Mouse (Mus musculus) lung, adult 2 months (tissue): Measurements from ENCODE around the gene Stim2. TPM values are rescaled to one million over a fixed set of nuclear protein-coding genes. Genes with fewer than 3 reads are reported as not detected.

Experiments used
- DNase-seq: peaks from one replicate; pipeline ENCODE4 v3.0.0; 2022
- H3K4me1 ChIP-seq: fragments of 200-500 bp; 2 replicates; pipeline ENCODE4 v1.6.1; 2011; ENCODE audit warnings: low read length; ENCODE audit not compliant: control insufficient read depth, insufficient read depth
- H3K4me3 ChIP-seq: fragments of 200-500 bp; replicated peaks from 2 replicates; pipeline ENCODE3; 2011; ENCODE audit warnings: low read depth, mild to moderate bottlenecking, control low read depth, low read length; ENCODE audit errors: extremely low read depth
- CTCF ChIP-seq: fragments of 200-500 bp; IDR thresholded peaks from 2 replicates; pipeline ENCODE4 v1.5.1; 2011; ENCODE audit warnings: mild to moderate bottlenecking, low read length, control low read depth; ENCODE audit not compliant: insufficient read depth
- POLR2A ChIP-seq: fragments of 200-500 bp; IDR thresholded peaks from 2 replicates; pipeline ENCODE4 v1.6.1; 2011; ENCODE audit warnings: low read depth, mild to moderate bottlenecking, control low read depth, low read length, borderline replicate concordance; ENCODE audit errors: extremely low read depth
- WGBS: fragments of 180-500 bp; shearing (Covaris S2); methylation state at CpG from one replicate; pipeline ENCODE4 v1.1.7; 2018; 5-methylcytosine and 5-hydroxymethylcytosine counted together
- polyA plus RNA-seq: library from polyadenylated mRNA; depleted of rRNA; stranded (reverse); fragments of >200 nt; gene quantifications from 2 replicates; pipeline ENCODE4 v1.2.3, GENCODE M21; 2012

The Stim2 gene
- polyA plus RNA-seq, 1 experiment, result 34.2 TPM

GRCm38 (mm10) chr5:54007617-54008016 is 9.3 kb downstream of the Stim2 start:
- WGBS, result 40% methylated on average over 6 of the region's 6 CpGs
- no peak for DNase-seq
- Histone ChIP-seq H3K4me3 (no peak overlapping the region), H3K4me1 (peaks cover 13% of the 10 kb centered on the region)
- no peak for TF ChIP-seq CTCF
- no peak for TF ChIP-seq POLR2A

- H3K4me1 ChIP-seq, result peaks cover 7% of the 10 kb centered on the region
- DNase-seq, result no peak
- TF ChIP-seq POLR2A (no peak), CTCF (no peak)
- WGBS, result 6% methylated on average over 1 of the region's 1 CpGs
- no peak overlapping the region for H3K4me3 ChIP-seq
Observed at GRCm38 (mm10) chr5:54013271-54013670, 15.0 kb downstream of the Stim2 start.

- no peak for TF ChIP-seq CTCF
- TF ChIP-seq POLR2A, result no peak
- DNase-seq, result no peak
- Histone ChIP-seq H3K4me1 (peaks cover 15% of the 10 kb centered on the region), H3K4me3 (no peak overlapping the region)
- WGBS, result 68% methylated on average over 7 of the region's 7 CpGs
Observed at GRCm38 (mm10) chr5:54017143-54017542, 18.8 kb downstream of the Stim2 start.

GRCm38 (mm10) chr5:54018856-54019255 is 20.6 kb downstream of the Stim2 start:
- no peak for DNase-seq
- TF ChIP-seq CTCF (no peak), POLR2A (no peak)
- H3K4me3 ChIP-seq, result no peak overlapping the region
- H3K4me1 ChIP-seq, result peaks cover 15% of the 10 kb centered on the region
- WGBS, result 80% methylated on average over 2 of the region's 2 CpGs

GRCm38 (mm10) chr5:54019546-54019945 is 21.2 kb downstream of the Stim2 start:
- DNase-seq, result no peak
- no peak overlapping the region for H3K4me3 ChIP-seq
- TF ChIP-seq POLR2A (no peak), CTCF (no peak)
- peaks cover 15% of the 10 kb centered on the region for H3K4me1 ChIP-seq
- 18% methylated on average over 4 of the region's 4 CpGs for WGBS

GRCm38 (mm10) chr5:54024610-54025009 is 26.3 kb downstream of the Stim2 start:
- peaks cover 20% of the 10 kb centered on the region for H3K4me1 ChIP-seq
- no peak for DNase-seq
- TF ChIP-seq CTCF (no peak), POLR2A (no peak)
- 52% methylated on average over 3 of the region's 3 CpGs for WGBS
- H3K4me3 ChIP-seq, result no peak overlapping the region

GRCm38 (mm10) chr5:54025630-54026029 is 27.3 kb downstream of the Stim2 start:
- Histone ChIP-seq H3K4me1 (peaks cover 21% of the 10 kb centered on the region), H3K4me3 (no peak overlapping the region)
- no peak for DNase-seq
- TF ChIP-seq CTCF (no peak), POLR2A (no peak)
- WGBS, result 60% methylated on average over 2 of the region's 2 CpGs

GRCm38 (mm10) chr5:54033217-54033616 is 34.9 kb downstream of the Stim2 start:
- no peak for TF ChIP-seq CTCF
- TF ChIP-seq POLR2A, result no peak
- Histone ChIP-seq H3K4me3 (no peak overlapping the region), H3K4me1 (peaks cover 13% of the 10 kb centered on the region)
- DNase-seq, result no peak
- WGBS, result 88% methylated on average over 5 of the region's 5 CpGs

- no peak for DNase-seq
- no peak for TF ChIP-seq CTCF
- TF ChIP-seq POLR2A, result no peak
- 31% methylated on average over 1 of the region's 1 CpGs for WGBS
- Histone ChIP-seq H3K4me1 (peaks cover 10% of the 10 kb centered on the region), H3K4me3 (no peak overlapping the region)
Observed at GRCm38 (mm10) chr5:54034680-54035079, 36.4 kb downstream of the Stim2 start.

GRCm38 (mm10) chr5:54038615-54039014 is 40.3 kb downstream of the Stim2 start:
- WGBS, result 61% methylated on average over 4 of the region's 4 CpGs
- Histone ChIP-seq H3K4me3 (no peak overlapping the region), H3K4me1 (peaks cover 8% of the 10 kb centered on the region)
- no peak for TF ChIP-seq CTCF
- TF ChIP-seq POLR2A, result no peak
- no peak for DNase-seq

- TF ChIP-seq CTCF (no peak), POLR2A (no peak)
- no peak for DNase-seq
- 69% methylated on average over 8 of the region's 8 CpGs for WGBS
- Histone ChIP-seq H3K4me1 (peaks cover 6% of the 10 kb centered on the region; the same call in 1 of the 2 replicates), H3K4me3 (no peak overlapping the region)
Observed at GRCm38 (mm10) chr5:54040527-54040926, 42.2 kb downstream of the Stim2 start.
